Mouse (Mus musculus) common myeloid progenitor, adult 5-6 weeks (primary cell): ENCODE measurements at regions not wholly inside any gene's neighbourhood (a gene's known extent, or its start where the extent isn't known, plus 50 kb on each side); places are given as distances from the start of the nearest gene placed in this dataset.
"Not testable (repeated sequence)": the region's sequence is repeated elsewhere in the genome, so short reads cannot be mapped to it uniquely, and the experiment has no call there.

ENCODE experiments used
- ATAC-seq: replicated peaks from 2 replicates; pipeline ENCODE4 v1.8.0; 2016; ENCODE audit warnings: low read depth, mild to moderate bottlenecking, moderate TSS enrichment, inconsistent platforms; ENCODE audit not compliant: poor library complexity, severe bottlenecking

GRCm38 (mm10) chr10:53482919-53483318 lies 103.2 kb upstream of the Cep85l start:
- ATAC-seq: no peak

GRCm38 (mm10) chr10:53470200-53470599 lies 90.5 kb upstream of the Cep85l start:
- no peak for ATAC-seq

GRCm38 (mm10) chr10:53469611-53470010 lies 89.9 kb upstream of the Cep85l start:
- no peak for ATAC-seq

GRCm38 (mm10) chr10:53468293-53468545 lies 88.5 kb upstream of the Cep85l start:
- ATAC-seq: no peak

GRCm38 (mm10) chr10:53467472-53468292 lies 87.9 kb upstream of the Cep85l start:
- ATAC-seq: peak; percentile 77

GRCm38 (mm10) chr10:53466851-53467250 lies 87.1 kb upstream of the Cep85l start:
- ATAC-seq: 0 out of 2 replicates have a peak, but pooled peaks have one; percentile 12

- no peak for ATAC-seq
These were observed 86.5 kb upstream of the Cep85l start for GRCm38 (mm10) chr10:53466261-53466660.

GRCm38 (mm10) chr10:53464581-53464980 lies 84.8 kb upstream of the Cep85l start:
- no peak for ATAC-seq

- ATAC-seq: no peak
These were observed 84.3 kb upstream of the Cep85l start for GRCm38 (mm10) chr10:53464006-53464405.

GRCm38 (mm10) chr10:53463471-53463870 lies 83.7 kb upstream of the Cep85l start:
- ATAC-seq: no peak

- ATAC-seq: no peak
These were observed 82.9 kb upstream of the Cep85l start for GRCm38 (mm10) chr10:53462449-53463308.

GRCm38 (mm10) chr10:53461070-53461781 lies 81.5 kb upstream of the Cep85l start:
- peak; percentile 90 for ATAC-seq

GRCm38 (mm10) chr10:53459706-53460105 lies 80.0 kb upstream of the Cep85l start:
- ATAC-seq: not testable (repeated sequence)

GRCm38 (mm10) chr10:53456027-53456713 lies 76.4 kb upstream of the Cep85l start:
- ATAC-seq: no peak

- ATAC-seq: no peak
These were observed 65.0 kb upstream of the Cep85l start for GRCm38 (mm10) chr10:53444789-53445188.

- ATAC-seq: peak; percentile 73
These were observed 63.7 kb upstream of the Cep85l start for GRCm38 (mm10) chr10:53443443-53443842.

- peak; percentile 79 for ATAC-seq
These were observed 63.2 kb upstream of the Cep85l start for GRCm38 (mm10) chr10:53442912-53443311.

- no peak for ATAC-seq
These were observed 60.5 kb upstream of the Cep85l start for GRCm38 (mm10) chr10:53440251-53440650.

- ATAC-seq: no peak
These were observed 58.6 kb upstream of the Cep85l start for GRCm38 (mm10) chr10:53438388-53438787.

GRCm38 (mm10) chr10:53437724-53438123 lies 58.0 kb upstream of the Cep85l start:
- ATAC-seq: no peak
